Mouse (Mus musculus) testis, postnatal 14 days (tissue): Measurements from ENCODE around the gene Gm20441.
A peak's percentile ranks its signal among the peaks of the same experiment; 100 is the strongest.

Source experiments
- DNase-seq: peaks from one replicate; pipeline ENCODE4 v3.0.0; 2021; ENCODE audit warnings: low spot score

Gene Gm20441

GRCm38 (mm10) chr10:75780769-75781578, at the start of gene Gm20441, which contains the start of gene Gstt3:
Gene Gm20441 (minus strand): TSS chr10:75780954.
Gene Gstt3 (minus strand): TSS chr10:75781414.
- peak; percentile 73 for DNase-seq

GRCm38 (mm10) chr10:75830275-75830670, 49.5 kb upstream of the Gm20441 start:
- DNase-seq: no peak

GRCm38 (mm10) chr10:75829529-75830274, 48.9 kb upstream of the Gm20441 start:
- DNase-seq: no peak

- peak; percentile 31 for DNase-seq
Observed at GRCm38 (mm10) chr10:75828500-75828931, 47.8 kb upstream of the Gm20441 start.

- no peak for DNase-seq
Observed at GRCm38 (mm10) chr10:75827668-75828360, 47.1 kb upstream of the Gm20441 start.

GRCm38 (mm10) chr10:75824530-75824929, 43.8 kb upstream of the Gm20441 start:
- DNase-seq: no peak

- no peak for DNase-seq
Observed at GRCm38 (mm10) chr10:75823782-75824181, 43.0 kb upstream of the Gm20441 start.

GRCm38 (mm10) chr10:75822443-75822842, 41.7 kb upstream of the Gm20441 start, which contains the start of gene Gstt4:
Gene Gstt4 (minus strand): TSS chr10:75822543.
- DNase-seq: no peak

- DNase-seq: no peak
Observed at GRCm38 (mm10) chr10:75819882-75820281, 39.1 kb upstream of the Gm20441 start.

- no peak for DNase-seq
Observed at GRCm38 (mm10) chr10:75818641-75819040, 37.9 kb upstream of the Gm20441 start.

GRCm38 (mm10) chr10:75804217-75804616, 23.5 kb upstream of the Gm20441 start:
- no peak for DNase-seq

GRCm38 (mm10) chr10:75798176-75798696, 17.5 kb upstream of the Gm20441 start, which contains the start of gene Gstt1:
Gene Gstt1 (minus strand): TSS chr10:75798584.
- DNase-seq: peak; percentile 39

GRCm38 (mm10) chr10:75797619-75798175, 16.9 kb upstream of the Gm20441 start:
- peak; percentile 32 for DNase-seq

- DNase-seq: no peak
Observed at GRCm38 (mm10) chr10:75796731-75797516, 16.2 kb upstream of the Gm20441 start.

- DNase-seq: no peak
Observed at GRCm38 (mm10) chr10:75794880-75795279, 14.1 kb upstream of the Gm20441 start.

GRCm38 (mm10) chr10:75790773-75791172, 10.0 kb upstream of the Gm20441 start:
- DNase-seq: no peak

- no peak for DNase-seq
Observed at GRCm38 (mm10) chr10:75789841-75790240, 9.1 kb upstream of the Gm20441 start.

- no peak for DNase-seq
Observed at GRCm38 (mm10) chr10:75789081-75789735, 8.5 kb upstream of the Gm20441 start.

GRCm38 (mm10) chr10:75788277-75788676, 7.5 kb upstream of the Gm20441 start:
- no peak for DNase-seq

GRCm38 (mm10) chr10:75785442-75785841, 4.7 kb upstream of the Gm20441 start:
- DNase-seq: no peak
